Mouse (Mus musculus): ENCODE results near the gene Avl9. TPM values are rescaled to one million over a fixed set of nuclear protein-coding genes. Genes with fewer than 3 reads are reported as not detected.

Avl9 gene
- polyA plus RNA-seq (2011; ENCODE audit: insufficient read depth, insufficient read length, low replicate concordance, missing spikeins) = 1.9 and 3.6 TPM in 2 replicates

DNA sequence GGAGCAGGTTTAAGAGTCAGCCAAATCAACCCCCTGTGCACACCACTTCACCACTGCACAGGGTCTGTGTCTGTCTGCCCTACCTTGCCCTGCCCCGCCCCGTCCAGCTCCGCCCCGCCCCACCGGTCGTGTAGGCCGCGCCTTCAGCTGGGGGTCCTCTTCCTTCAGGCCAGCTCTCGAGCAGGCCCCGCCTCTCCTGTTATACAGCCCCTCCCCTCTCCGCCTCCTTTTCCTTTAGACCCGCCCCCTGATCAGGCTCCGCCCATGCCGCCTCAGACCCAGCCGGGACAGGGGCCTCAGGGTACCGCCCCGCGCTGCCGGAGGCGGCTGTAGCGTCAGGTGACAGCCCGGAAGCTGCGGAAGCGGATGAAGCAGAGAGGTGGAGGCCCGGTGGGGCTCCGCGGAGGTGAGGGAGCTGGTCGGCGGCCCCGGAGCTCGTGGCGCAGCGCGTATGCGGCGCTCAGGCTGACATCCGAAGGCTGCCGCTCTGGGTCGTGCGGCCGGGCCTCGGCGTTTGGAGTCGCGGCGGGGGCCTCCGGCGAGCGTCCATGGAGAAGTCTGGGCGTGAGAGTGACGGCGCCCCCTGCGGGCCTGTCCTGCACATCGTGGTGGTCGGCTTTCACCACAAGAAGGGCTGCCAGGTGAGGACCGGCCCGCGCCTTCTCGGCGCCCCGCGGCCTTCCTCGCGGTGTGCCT is at the start of gene Avl9:
TSS of gene Avl9 (plus strand) at position 326 of the 696 bp plus-strand sequence.
- peak; percentile 86; the same call in 1 of the 2 replicates for TF ChIP-seq POLR2A (IDR thresholded peaks at IDR 0.05; ENCODE audit: borderline replicate concordance, control insufficient read depth, low read depth, low read length)
- TF ChIP-seq CTCF (IDR thresholded peaks at IDR 0.05; ENCODE audit: control insufficient read depth, insufficient read depth, low read length) = peak; percentile 66
- Histone ChIP-seq H3K4me3 (replicated peaks; ENCODE audit: control insufficient read depth, low read depth, low read length) (peak within 1 kb of the TSS; percentile 79), H3K27ac (ENCODE audit: control insufficient read depth, insufficient read depth, low read depth, low read length, poor library complexity) (peak within 1 kb of the TSS; percentile 98), H3K4me1 (ENCODE audit: control insufficient read depth, insufficient read depth, low read length) (peaks cover 1% of the 10 kb centered on the region; the same call in 1 of the 2 replicates)
- under 1% methylated on average over 64 of the region's 64 CpGs for WGBS

GRCm38 (mm10) chr6:56688238-56688637 is 26.5 kb upstream of the Avl9 start:
- H3K27ac ChIP-seq (ENCODE audit: control insufficient read depth, insufficient read depth, low read depth, low read length, poor library complexity) = no peak overlapping the region
- no peaks in the 10 kb centered on the region for H3K4me1 ChIP-seq (ENCODE audit: control insufficient read depth, insufficient read depth, low read length)
- no peak overlapping the region for H3K4me3 ChIP-seq (replicated peaks; ENCODE audit: control insufficient read depth, low read depth, low read length)
- no peak for TF ChIP-seq POLR2A (IDR thresholded peaks at IDR 0.05; ENCODE audit: borderline replicate concordance, control insufficient read depth, low read depth, low read length)
- TF ChIP-seq CTCF (IDR thresholded peaks at IDR 0.05; ENCODE audit: control insufficient read depth, insufficient read depth, low read length) = no peak
- 70% methylated on average over 3 of the region's 3 CpGs for WGBS

- Histone ChIP-seq H3K4me3 (replicated peaks; ENCODE audit: control insufficient read depth, low read depth, low read length) (no peak overlapping the region), H3K4me1 (ENCODE audit: control insufficient read depth, insufficient read depth, low read length) (no peaks in the 10 kb centered on the region), H3K27ac (ENCODE audit: control insufficient read depth, insufficient read depth, low read depth, low read length, poor library complexity) (no peak overlapping the region)
- no peak for TF ChIP-seq POLR2A (IDR thresholded peaks at IDR 0.05; ENCODE audit: borderline replicate concordance, control insufficient read depth, low read depth, low read length)
- TF ChIP-seq CTCF (IDR thresholded peaks at IDR 0.05; ENCODE audit: control insufficient read depth, insufficient read depth, low read length) = peak; percentile 79
- WGBS = 1% methylated on average over 2 of the region's 2 CpGs
Measured at GRCm38 (mm10) chr6:56691205-56691604, 23.5 kb upstream of the Avl9 start.

- no peak overlapping the region for H3K27ac ChIP-seq (ENCODE audit: control insufficient read depth, insufficient read depth, low read depth, low read length, poor library complexity)
- WGBS = 82% methylated on average over 4 of the region's 4 CpGs
- no peaks in the 10 kb centered on the region for H3K4me1 ChIP-seq (ENCODE audit: control insufficient read depth, insufficient read depth, low read length)
- TF ChIP-seq CTCF (IDR thresholded peaks at IDR 0.05; ENCODE audit: control insufficient read depth, insufficient read depth, low read length) (no peak), POLR2A (IDR thresholded peaks at IDR 0.05; ENCODE audit: borderline replicate concordance, control insufficient read depth, low read depth, low read length) (no peak)
- H3K4me3 ChIP-seq (replicated peaks; ENCODE audit: control insufficient read depth, low read depth, low read length) = no peak overlapping the region
Measured at GRCm38 (mm10) chr6:56692445-56692844, 22.3 kb upstream of the Avl9 start.

GRCm38 (mm10) chr6:56703931-56704900 is 10.5 kb upstream of the Avl9 start, which contains the start of gene Lsm5:
Gene Lsm5 (minus strand): TSS chr6:56704710.
- H3K4me3 ChIP-seq (replicated peaks; ENCODE audit: control insufficient read depth, low read depth, low read length) = peak within 1 kb of the TSS; percentile 95
- H3K27ac ChIP-seq (ENCODE audit: control insufficient read depth, insufficient read depth, low read depth, low read length, poor library complexity) = no peak within 1 kb of the TSS
- WGBS = under 1% methylated on average over 46 of the region's 46 CpGs
- TF ChIP-seq CTCF (IDR thresholded peaks at IDR 0.05; ENCODE audit: control insufficient read depth, insufficient read depth, low read length) = no peak
- TF ChIP-seq POLR2A (IDR thresholded peaks at IDR 0.05; ENCODE audit: borderline replicate concordance, control insufficient read depth, low read depth, low read length) = peak; percentile 73; the same call in 1 of the 2 replicates
- H3K4me1 ChIP-seq (ENCODE audit: control insufficient read depth, insufficient read depth, low read length) = peaks cover 2% of the 10 kb centered on the region; the same call in 1 of the 2 replicates

GRCm38 (mm10) chr6:56714186-56714573 is 519 bp upstream of the Avl9 start:
- H3K4me1 ChIP-seq (ENCODE audit: control insufficient read depth, insufficient read depth, low read length) = peaks cover 1% of the 10 kb centered on the region; the same call in 1 of the 2 replicates
- TF ChIP-seq POLR2A (IDR thresholded peaks at IDR 0.05; ENCODE audit: borderline replicate concordance, control insufficient read depth, low read depth, low read length) (no peak), CTCF (IDR thresholded peaks at IDR 0.05; ENCODE audit: control insufficient read depth, insufficient read depth, low read length) (no peak)
- no peak overlapping the region for H3K27ac ChIP-seq (ENCODE audit: control insufficient read depth, insufficient read depth, low read depth, low read length, poor library complexity)
- peak overlapping the region; percentile 79 for H3K4me3 ChIP-seq (replicated peaks; ENCODE audit: control insufficient read depth, low read depth, low read length)
- WGBS = 22% methylated on average over 7 of the region's 7 CpGs

DNA sequence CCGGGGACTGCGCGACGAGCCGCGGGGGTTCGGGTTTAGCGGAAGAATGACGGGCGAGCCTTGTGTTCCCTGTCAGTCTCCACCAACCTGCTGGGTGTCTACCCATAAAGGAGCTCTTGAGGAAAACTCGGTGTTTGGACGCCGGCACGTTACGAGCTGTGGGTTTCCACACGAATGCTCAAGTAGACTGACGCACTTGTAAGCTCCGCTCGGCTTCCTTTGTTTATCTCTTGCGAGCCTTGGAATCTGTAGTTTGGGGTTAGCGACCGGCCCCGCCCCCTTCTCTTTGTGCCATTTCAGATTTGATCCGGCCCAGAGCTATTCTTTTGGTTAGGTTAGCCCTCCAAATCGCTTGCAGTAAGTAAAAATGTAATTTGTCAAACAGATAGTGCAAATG is 569 bp downstream of the Avl9 start:
- peaks cover 1% of the 10 kb centered on the region; the same call in 1 of the 2 replicates for H3K4me1 ChIP-seq (ENCODE audit: control insufficient read depth, insufficient read depth, low read length)
- H3K4me3 ChIP-seq (replicated peaks; ENCODE audit: control insufficient read depth, low read depth, low read length) = peak overlapping the region; percentile 79
- H3K27ac ChIP-seq (ENCODE audit: control insufficient read depth, insufficient read depth, low read depth, low read length, poor library complexity) = peak overlapping the region; percentile 98
- no peak for TF ChIP-seq POLR2A (IDR thresholded peaks at IDR 0.05; ENCODE audit: borderline replicate concordance, control insufficient read depth, low read depth, low read length)
- no peak for TF ChIP-seq CTCF (IDR thresholded peaks at IDR 0.05; ENCODE audit: control insufficient read depth, insufficient read depth, low read length)
- WGBS = under 1% methylated on average over 25 of the region's 25 CpGs

DNA sequence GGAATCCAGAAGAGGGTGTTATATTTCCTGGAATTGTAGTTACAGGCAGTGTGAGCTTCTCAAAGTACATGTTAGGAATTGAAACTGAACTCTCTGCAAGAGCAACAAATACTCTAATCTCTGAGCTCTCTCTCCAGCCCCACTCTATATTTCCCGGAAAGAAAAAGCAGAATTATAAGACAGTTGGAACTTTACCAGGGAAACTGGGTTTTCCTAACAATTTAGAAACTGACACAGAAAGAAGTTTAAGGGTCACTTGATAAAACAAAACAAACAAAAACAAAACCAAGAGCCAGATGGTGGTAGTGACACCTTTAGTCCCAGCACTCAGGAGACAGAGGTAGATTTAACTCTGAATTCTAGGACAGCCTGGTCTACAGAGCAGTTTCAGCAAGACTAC is 4.4 kb downstream of the Avl9 start:
- Histone ChIP-seq H3K27ac (ENCODE audit: control insufficient read depth, insufficient read depth, low read depth, low read length, poor library complexity) (no peak overlapping the region), H3K4me1 (ENCODE audit: control insufficient read depth, insufficient read depth, low read length) (peaks cover 1% of the 10 kb centered on the region; the same call in 1 of the 2 replicates), H3K4me3 (replicated peaks; ENCODE audit: control insufficient read depth, low read depth, low read length) (no peak overlapping the region)
- no peak for TF ChIP-seq POLR2A (IDR thresholded peaks at IDR 0.05; ENCODE audit: borderline replicate concordance, control insufficient read depth, low read depth, low read length)
- TF ChIP-seq CTCF (IDR thresholded peaks at IDR 0.05; ENCODE audit: control insufficient read depth, insufficient read depth, low read length) = no peak
- 79% methylated on average over 1 of the region's 1 CpGs for WGBS
